Mouse (Mus musculus) left cerebral cortex, postnatal 14 days (tissue): ENCODE results near the gene Egflam. TPM values are rescaled to one million over a fixed set of nuclear protein-coding genes. Genes with fewer than 3 reads are reported as not detected.

ENCODE experiments used
- DNase-seq, 2 experiments: peaks; one replicate each; pipeline ENCODE4 v3.0.0; 2021 to 2022; ENCODE audit warnings: low spot score in 2 of 2, mixed read lengths in 1 of 2
- intact Hi-C: fragments of 180-260 bp; cut with DNase I; formaldehyde crosslinking; loops from one replicate; pipeline ENCODE4 v1.15.1; 2025
- total RNA-seq, 2 experiments: library from RNA; stranded (reverse); gene quantifications; 2 replicates each; pipeline ENCODE4 v1.2.3; 2021

Egflam gene
- total RNA-seq, 2 experiments from 2014 or later = 5.9 to 7.2 TPM

GRCm38 (mm10) chr15:7308711-7309110, 89.5 kb downstream of the Egflam start:
- no peak for DNase-seq
- intact Hi-C loops = no loop called here

DNA sequence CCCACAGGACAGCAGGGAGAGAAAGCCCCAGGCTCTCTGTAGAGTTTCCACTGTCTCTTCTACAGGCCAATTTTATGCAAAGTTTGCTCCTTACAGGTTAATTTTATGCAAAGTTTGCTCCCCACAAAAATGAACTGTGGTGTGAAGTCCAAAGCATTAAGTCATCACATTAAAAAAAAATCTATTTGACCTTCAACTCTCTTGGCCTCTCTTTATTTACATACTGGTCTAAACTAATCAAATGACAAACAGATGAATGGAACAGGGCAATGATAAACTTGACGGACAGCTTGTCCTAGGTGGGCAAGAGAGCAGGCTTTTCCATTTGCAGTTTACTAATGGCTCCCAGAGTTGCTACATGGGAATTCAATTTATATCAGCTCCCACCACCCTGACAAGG, 98.3 kb downstream of the Egflam start:
- intact Hi-C loops = no loop called here
- DNase-seq = no peak

DNA sequence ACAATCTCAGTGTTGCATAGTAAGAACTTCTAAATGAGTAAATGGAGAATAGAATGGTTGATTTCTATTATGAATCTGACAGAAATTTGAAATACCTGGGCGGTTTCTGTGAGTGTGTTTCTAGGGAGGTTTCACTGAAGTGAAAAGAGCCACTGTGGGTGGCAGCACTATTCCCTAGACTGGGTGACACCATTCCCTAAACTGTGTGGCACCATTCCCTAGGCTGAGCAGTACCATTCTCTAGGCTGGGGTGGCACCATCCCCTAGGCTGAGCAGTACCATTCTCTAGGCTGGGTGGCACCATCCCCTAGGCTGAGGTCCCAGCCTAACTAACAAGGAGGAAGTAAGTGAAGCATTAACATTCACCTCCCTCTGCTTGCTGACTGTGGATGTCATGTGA, 103.0 kb downstream of the Egflam start:
- intact Hi-C loops = no loop called here
- no peak for DNase-seq

DNA sequence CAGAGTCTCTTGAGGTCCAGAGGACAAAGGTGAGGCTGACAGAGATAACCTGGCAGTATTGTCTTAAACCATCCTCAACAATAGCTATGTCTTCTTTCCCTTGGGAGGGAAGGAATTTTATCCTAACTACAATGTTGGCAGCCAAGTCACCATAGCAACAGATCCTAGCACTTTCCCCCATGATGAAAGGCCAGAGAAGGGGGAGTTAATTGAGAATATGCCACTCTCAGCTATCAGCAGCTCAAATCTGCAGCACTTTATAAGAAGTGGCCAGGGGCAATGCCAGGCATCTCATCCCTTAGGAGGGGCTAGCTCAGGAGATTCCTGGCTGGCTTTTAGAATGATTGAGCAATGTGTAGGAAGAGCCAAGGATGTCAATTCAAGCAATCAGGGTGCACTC, 105.3 kb downstream of the Egflam start:
- intact Hi-C loops = no loop called here
- DNase-seq = no peak

- intact Hi-C loops = no loop called here
- no peak for DNase-seq
Measured at GRCm38 (mm10) chr15:7290003-7290402, 108.2 kb downstream of the Egflam start.

DNA sequence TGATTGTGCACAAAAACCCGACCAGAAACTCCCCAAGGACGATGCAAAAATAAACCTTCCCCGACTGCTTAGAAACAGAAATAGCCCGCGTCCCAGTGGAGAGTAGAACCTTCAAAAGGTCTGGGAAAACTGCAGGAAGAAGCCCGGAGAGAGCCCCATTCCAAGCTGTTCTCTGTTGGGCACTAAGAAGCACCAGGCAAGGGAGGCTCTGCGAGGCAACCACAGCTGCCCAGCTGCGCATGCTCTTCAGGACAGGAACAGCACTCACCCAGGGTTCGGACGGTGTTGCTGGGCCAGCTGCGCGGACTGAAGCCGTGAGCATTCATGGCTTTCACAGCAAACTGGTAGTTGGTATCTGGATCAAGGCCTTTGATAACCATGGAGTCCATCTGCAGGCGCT, 108.7 kb downstream of the Egflam start:
- intact Hi-C loops = no loop called here
- DNase-seq = no peak

GRCm38 (mm10) chr15:7288841-7289424, 109.3 kb downstream of the Egflam start:
- intact Hi-C loops = no loop called here
- DNase-seq = no peak

DNA sequence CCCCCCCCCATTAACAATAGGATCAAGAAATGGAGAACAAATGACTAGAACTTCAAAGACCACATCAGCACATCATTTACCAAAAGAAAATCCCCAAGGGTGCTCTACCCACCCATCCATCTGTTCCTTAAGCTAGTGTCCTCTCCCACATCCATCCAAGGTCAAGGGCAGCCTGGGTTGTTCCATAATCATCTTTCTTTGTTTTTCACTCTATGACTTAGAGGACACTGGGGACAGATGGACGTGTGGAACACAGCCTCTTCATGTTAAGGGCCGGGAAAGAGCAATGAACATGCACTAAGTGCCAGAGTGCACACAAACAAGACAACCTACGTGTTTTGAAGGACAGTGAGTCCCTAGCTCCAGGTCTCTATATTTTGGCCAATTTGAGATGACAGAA, 110.3 kb downstream of the Egflam start:
- no peak for DNase-seq
- intact Hi-C loops = no loop called here

- intact Hi-C loops = no loop called here
- DNase-seq = peak; percentile 3 to 13
Measured at GRCm38 (mm10) chr15:7281579-7281978, 116.6 kb downstream of the Egflam start.

- DNase-seq = peak; percentile 73 to 83
- intact Hi-C loops = no loop called here
Measured at GRCm38 (mm10) chr15:7263822-7264221, 134.4 kb downstream of the Egflam start.

- intact Hi-C loops = no loop called here
Measured at GRCm38 (mm10) chr15:7263339-7263738, 134.9 kb downstream of the Egflam start.

DNA sequence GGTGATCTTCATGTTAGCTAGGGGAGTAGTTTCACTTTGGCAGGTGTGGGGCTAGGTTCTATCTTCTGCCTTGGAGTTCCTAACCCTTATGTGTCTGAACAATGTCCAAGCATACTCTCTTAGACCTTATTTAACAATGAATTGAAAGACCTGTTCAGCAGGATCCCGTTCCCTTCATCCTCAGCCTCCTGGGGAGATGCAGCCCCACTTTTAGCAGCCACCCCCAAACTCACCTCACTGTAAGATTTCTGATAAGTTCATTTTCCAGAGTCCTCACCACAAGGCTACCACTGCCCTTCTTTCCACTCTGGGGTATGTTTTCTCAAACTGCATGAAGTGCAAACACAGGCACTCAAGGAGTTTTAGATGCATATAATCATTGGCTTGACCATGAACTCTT, 136.8 kb downstream of the Egflam start:
- DNase-seq = no peak
- intact Hi-C loops = no loop called here

More at GRCm38 (mm10) chr15:7263339-7263738, 134.9 kb downstream of the Egflam start:
- DNase-seq = no peak

DNA sequence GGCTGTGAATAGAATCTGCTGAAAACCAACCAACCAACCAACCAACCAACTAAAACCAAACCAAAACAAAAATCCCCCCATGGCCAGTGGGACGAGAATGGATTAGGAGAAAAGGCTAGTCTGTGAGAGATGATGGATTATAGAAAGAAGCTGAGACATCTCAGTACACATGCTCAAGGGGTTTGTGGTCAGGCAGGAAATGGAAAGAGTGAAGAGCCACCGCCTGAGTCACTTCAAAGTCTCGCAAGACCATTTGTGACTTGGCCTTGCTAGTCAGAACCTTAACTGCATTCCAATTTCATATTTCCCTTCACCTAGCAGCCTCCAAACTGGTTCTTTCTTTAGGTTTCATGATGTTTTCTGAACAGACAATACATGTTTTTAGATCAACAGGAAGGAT, 141.6 kb downstream of the Egflam start:
- DNase-seq = no peak
- intact Hi-C loops = no loop called here

- no peak for DNase-seq
- intact Hi-C loops = no loop called here
Measured at GRCm38 (mm10) chr15:7253326-7253725, 144.9 kb downstream of the Egflam start.

- DNase-seq = no peak
- intact Hi-C loops = no loop called here
Measured at GRCm38 (mm10) chr15:7252106-7252636, 146.0 kb downstream of the Egflam start.

DNA sequence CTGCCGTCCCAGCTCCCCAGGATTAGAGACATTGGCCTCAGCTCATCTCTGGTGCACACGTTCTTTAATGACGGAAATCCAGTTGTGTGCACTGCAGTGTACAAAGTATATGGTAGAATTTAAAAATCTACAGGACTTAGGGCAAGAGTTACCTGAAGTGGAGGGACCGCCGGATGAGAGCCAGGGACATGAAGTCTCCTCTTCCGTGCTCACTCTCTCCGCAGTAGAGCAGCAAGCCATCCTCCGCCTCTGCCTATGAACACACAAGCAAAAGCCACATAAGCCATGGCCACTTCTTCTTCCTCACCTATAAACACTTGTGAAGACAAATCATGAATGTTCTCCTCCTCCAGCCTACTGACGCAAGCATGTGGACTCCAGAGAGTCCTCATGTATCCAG, 147.2 kb downstream of the Egflam start:
- no peak for DNase-seq
- intact Hi-C loops = no loop called here

DNA sequence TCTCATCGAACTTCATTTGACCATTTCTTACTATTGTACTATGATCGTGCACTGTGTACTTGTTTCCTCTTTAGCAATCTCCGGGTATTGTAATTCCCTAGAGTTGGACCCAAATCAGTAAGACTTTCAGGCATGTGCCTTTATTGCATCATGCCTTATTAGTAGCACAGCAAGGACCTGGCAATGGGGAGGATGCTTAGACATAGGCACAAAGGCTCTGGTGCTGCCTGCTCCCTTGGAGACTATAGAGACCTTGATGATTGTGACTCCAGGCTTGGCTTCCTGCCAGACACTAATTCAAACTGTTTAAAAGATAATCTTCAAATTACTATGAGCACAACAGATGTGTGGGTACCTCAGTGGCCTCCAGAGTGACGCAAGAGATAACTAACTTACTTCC, 149.0 kb downstream of the Egflam start:
- intact Hi-C loops = no loop called here
- no peak for DNase-seq

GRCm38 (mm10) chr15:7247321-7247720, 150.9 kb downstream of the Egflam start:
- DNase-seq = no peak
- intact Hi-C loops = no loop called here

DNA sequence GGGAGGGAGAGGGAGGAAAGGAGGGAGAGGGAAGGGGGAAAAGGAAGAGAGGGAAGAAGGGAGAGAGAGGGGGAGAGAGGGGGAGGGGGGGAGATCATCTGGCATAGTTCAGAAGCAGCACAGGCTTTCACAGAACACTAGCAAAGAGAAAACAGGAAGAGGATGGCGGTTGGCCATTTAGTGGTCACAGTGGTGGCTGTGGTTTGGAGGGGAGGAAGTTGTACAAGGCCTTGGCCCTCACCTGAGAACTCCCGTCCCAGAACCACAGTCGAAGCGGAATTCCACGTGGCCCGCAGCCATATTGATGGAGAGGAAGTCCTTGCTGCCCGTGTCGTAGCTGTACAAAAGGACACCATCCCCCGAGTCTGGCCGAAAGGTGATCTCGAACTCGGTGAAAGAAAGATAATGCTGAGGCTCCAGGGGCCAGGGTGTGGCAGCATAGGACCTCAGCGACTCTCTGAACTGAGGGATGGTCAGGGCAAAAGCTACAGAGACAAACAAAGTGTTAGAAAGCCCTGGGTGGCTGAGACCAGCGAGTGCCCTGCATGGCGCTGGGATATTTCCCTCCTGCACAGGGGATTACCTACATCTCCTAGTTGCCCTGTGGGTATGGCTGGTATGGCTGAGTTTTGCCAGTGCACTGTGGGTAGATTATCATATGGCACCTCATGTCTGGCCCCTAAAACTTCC, 155.9 kb downstream of the Egflam start:
- intact Hi-C loops = no loop called here
- no peak for DNase-seq

DNA sequence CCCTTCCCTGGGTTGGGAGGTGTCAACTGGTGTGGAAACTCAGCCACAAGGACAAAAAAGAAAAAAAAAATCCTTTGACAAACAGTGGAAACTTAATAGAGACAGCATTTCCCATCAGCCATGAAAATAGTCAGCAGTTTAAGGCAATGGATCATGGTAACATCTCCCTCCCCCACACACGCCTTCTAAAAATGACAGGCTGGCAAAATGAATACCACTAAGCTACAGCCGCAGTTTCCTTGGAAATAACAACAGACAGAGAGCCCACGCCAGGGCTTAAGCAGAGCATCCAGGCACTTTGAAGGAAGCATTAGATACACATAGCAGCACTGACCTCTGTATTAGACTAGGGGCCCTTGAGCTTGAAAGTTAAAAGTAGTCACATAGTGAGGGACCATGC, 157.2 kb downstream of the Egflam start:
- intact Hi-C loops = no loop called here
- peak; percentile 38 to 61 for DNase-seq

DNA sequence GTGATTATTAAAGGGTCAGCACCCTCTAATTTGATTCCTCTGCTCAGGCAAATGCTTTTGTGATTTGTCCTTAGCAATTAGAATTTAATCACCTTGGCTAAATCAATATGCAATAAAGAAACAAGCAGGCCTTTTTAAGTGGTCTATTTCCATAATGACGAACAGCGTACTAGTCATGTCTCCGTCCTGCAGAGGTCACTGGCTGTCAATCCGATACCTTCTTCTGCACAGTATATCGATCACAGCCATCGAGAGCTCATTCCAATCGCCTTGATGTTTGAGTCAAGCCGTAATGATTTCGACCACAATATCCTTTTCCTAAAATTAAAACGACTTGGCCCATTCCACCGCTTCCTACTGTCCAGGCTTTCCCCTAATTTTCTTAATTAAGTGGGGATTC, 158.3 kb downstream of the Egflam start:
- no peak for DNase-seq
- intact Hi-C loops = no loop called here
